Mouse (Mus musculus): ENCODE measurements around the gene Nrip1.

Gene Nrip1

GRCm38 (mm10) chr16:76276271-76276670 lies 97.4 kb downstream of the Nrip1 start:
- DNase-seq (ENCODE audit: low spot score in 2 of 2): no peak

GRCm38 (mm10) chr16:76275584-76275983 lies 98.0 kb downstream of the Nrip1 start:
- no peak for DNase-seq (ENCODE audit: low spot score in 2 of 2)

GRCm38 (mm10) chr16:76275166-76275565 lies 98.5 kb downstream of the Nrip1 start:
- DNase-seq (ENCODE audit: low spot score in 2 of 2): no peak

- DNase-seq (ENCODE audit: low spot score in 2 of 2): no peak
Observed at GRCm38 (mm10) chr16:76266635-76267268, 106.9 kb downstream of the Nrip1 start.

- no peak for DNase-seq (ENCODE audit: low spot score in 2 of 2)
Observed at GRCm38 (mm10) chr16:76265874-76266273, 107.8 kb downstream of the Nrip1 start.

GRCm38 (mm10) chr16:76265301-76265700 lies 108.3 kb downstream of the Nrip1 start:
- no peak for DNase-seq (ENCODE audit: low spot score in 2 of 2)

GRCm38 (mm10) chr16:76263393-76263792 lies 110.2 kb downstream of the Nrip1 start:
- DNase-seq (ENCODE audit: low spot score in 2 of 2): no peak

- DNase-seq (ENCODE audit: low spot score in 2 of 2): no peak
Observed at GRCm38 (mm10) chr16:76260296-76260695, 113.3 kb downstream of the Nrip1 start.

GRCm38 (mm10) chr16:76251826-76252225 lies 121.8 kb downstream of the Nrip1 start:
- no peak for DNase-seq (ENCODE audit: low spot score in 2 of 2)

GRCm38 (mm10) chr16:76249345-76250091 lies 124.1 kb downstream of the Nrip1 start:
- DNase-seq (ENCODE audit: low spot score in 2 of 2): no peak

GRCm38 (mm10) chr16:76242850-76243249 lies 130.8 kb downstream of the Nrip1 start:
- no peak for DNase-seq (ENCODE audit: low spot score in 2 of 2)

- DNase-seq (ENCODE audit: low spot score in 2 of 2): no peak
Observed at GRCm38 (mm10) chr16:76241266-76241665, 132.4 kb downstream of the Nrip1 start.

- DNase-seq (ENCODE audit: low spot score in 2 of 2): no peak
Observed at GRCm38 (mm10) chr16:76239353-76239752, 134.3 kb downstream of the Nrip1 start.

GRCm38 (mm10) chr16:76238784-76239183 lies 134.8 kb downstream of the Nrip1 start:
- no peak for DNase-seq (ENCODE audit: low spot score in 2 of 2)
